Mouse (Mus musculus) stomach, embryonic 14.5 days (tissue): ENCODE measurements around the gene Dnajb3. TPM values are rescaled to one million over a fixed set of nuclear protein-coding genes. Genes with fewer than 3 reads are reported as not detected.
"Not testable (repeated sequence)": the region's sequence is repeated elsewhere in the genome, so short reads cannot be mapped to it uniquely, and the experiment has no call there.

Experiments
- ATAC-seq: fragments of 200-750 bp; cut with Nextera tagmentation; 2 replicates; pipeline ENCODE4 v1.8.0; 2017; ENCODE audit warnings: low read depth, moderate TSS enrichment; ENCODE audit not compliant: insufficient number of reproducible peaks, insufficient read depth, low FRiP score
- H3K27ac ChIP-seq: fragments of 300-500 bp; sonication (generic); 2 replicates; pipeline ENCODE4 v1.5.1; 2014; ENCODE audit warnings: mild to moderate bottlenecking, low read length, moderate library complexity, mixed read lengths
- H3K27me3 ChIP-seq: fragments of 300-500 bp; sonication (generic); 2 replicates; pipeline ENCODE4 v1.6.1; 2014; ENCODE audit warnings: low read length, control low read depth, mixed read lengths; ENCODE audit not compliant: control insufficient read depth, insufficient read depth
- H3K36me3 ChIP-seq: fragments of 300-500 bp; sonication (generic); 2 replicates; pipeline ENCODE4 v1.6.1; 2014; ENCODE audit warnings: mild to moderate bottlenecking, control low read depth, low read length, moderate library complexity, mixed read lengths; ENCODE audit not compliant: control insufficient read depth, insufficient read depth
- H3K4me1 ChIP-seq: fragments of 300-500 bp; sonication (generic); 2 replicates; pipeline ENCODE4 v1.6.1; 2014; ENCODE audit warnings: low read length, control low read depth, mixed read lengths; ENCODE audit not compliant: control insufficient read depth, insufficient read depth
- H3K4me2 ChIP-seq: fragments of 300-500 bp; sonication (generic); replicated peaks from 2 replicates; pipeline ENCODE4 v1.6.1; 2014; ENCODE audit warnings: low read depth, low read length, control low read depth
- H3K4me3 ChIP-seq: fragments of 300-500 bp; sonication (generic); 2 replicates; pipeline ENCODE4 v1.5.1; 2014; ENCODE audit warnings: low read depth, low read length, control low read depth
- H3K9ac ChIP-seq: fragments of 300-500 bp; sonication (generic); replicated peaks from 2 replicates; pipeline ENCODE4 v1.6.1; 2014; ENCODE audit warnings: low read depth, mild to moderate bottlenecking, control low read depth, low read length, moderate library complexity, mixed read lengths
- H3K9me3 ChIP-seq: fragments of 300-500 bp; sonication (generic); 2 replicates; pipeline ENCODE4 v1.6.1; 2016; ENCODE audit warnings: low read depth, low read length, control low read depth; ENCODE audit not compliant: control insufficient read depth
- WGBS: fragments of 180-500 bp; shearing (Covaris S2); extraction: QIAGEN DNeasy Blood & Tissue Kit; methylation state at CpG from one replicate; pipeline ENCODE4 v1.1.7; 2014; 5-methylcytosine and 5-hydroxymethylcytosine counted together
- polyA plus RNA-seq: library from polyadenylated mRNA; unstranded; fragments of >200 nt; fragmentation: Nextera tagmentation; extraction: Ambion mirVana; gene quantifications from 2 replicates; pipeline ENCODE4 v1.2.1, GENCODE M21; 2014

Dnajb3 gene
- polyA plus RNA-seq, 1 experiment from 2014 or later: 8.7 TPM

GRCm38 (mm10) chr1:88224029-88224776, 18.6 kb upstream of the Dnajb3 start:
- Histone ChIP-seq H3K4me3 (no peak overlapping the region), H3K9ac (no peak overlapping the region), H3K36me3 (no peaks in the 10 kb centered on the region), H3K27me3 (no peaks in the 10 kb centered on the region), H3K4me1 (no peaks in the 10 kb centered on the region), H3K9me3 (peaks cover 39% of the 10 kb centered on the region), H3K27ac (no peak overlapping the region), H3K4me2 (no peak overlapping the region)
- WGBS: 69% methylated on average over 2 of the region's 2 CpGs
- ATAC-seq: no peak

GRCm38 (mm10) chr1:88223591-88223990, 18.0 kb upstream of the Dnajb3 start:
- WGBS: 46% methylated on average over 1 of the region's 1 CpGs
- Histone ChIP-seq H3K9ac (no peak overlapping the region), H3K27ac (no peak overlapping the region), H3K4me1 (no peaks in the 10 kb centered on the region), H3K27me3 (no peaks in the 10 kb centered on the region), H3K4me3 (no peak overlapping the region), H3K9me3 (peaks cover 33% of the 10 kb centered on the region), H3K4me2 (no peak overlapping the region), H3K36me3 (no peaks in the 10 kb centered on the region)
- ATAC-seq: no peak

GRCm38 (mm10) chr1:88223011-88223515, 17.5 kb upstream of the Dnajb3 start:
- H3K36me3 ChIP-seq, H3K4me1 ChIP-seq, H3K4me3 ChIP-seq, H3K9ac ChIP-seq, H3K27ac ChIP-seq, H3K4me2 ChIP-seq, ATAC-seq, H3K27me3 ChIP-seq: not testable (repeated sequence)
- H3K9me3 ChIP-seq: peaks cover 28% of the 10 kb centered on the region

GRCm38 (mm10) chr1:88222216-88222615, 16.6 kb upstream of the Dnajb3 start:
- no peak for ATAC-seq
- Histone ChIP-seq H3K9me3 (peaks cover 25% of the 10 kb centered on the region), H3K27ac (no peak overlapping the region), H3K9ac (no peak overlapping the region), H3K4me1 (no peaks in the 10 kb centered on the region), H3K36me3 (no peaks in the 10 kb centered on the region), H3K4me3 (no peak overlapping the region), H3K27me3 (no peaks in the 10 kb centered on the region), H3K4me2 (no peak overlapping the region)
- WGBS: 53% methylated on average over 2 of the region's 2 CpGs

DNA sequence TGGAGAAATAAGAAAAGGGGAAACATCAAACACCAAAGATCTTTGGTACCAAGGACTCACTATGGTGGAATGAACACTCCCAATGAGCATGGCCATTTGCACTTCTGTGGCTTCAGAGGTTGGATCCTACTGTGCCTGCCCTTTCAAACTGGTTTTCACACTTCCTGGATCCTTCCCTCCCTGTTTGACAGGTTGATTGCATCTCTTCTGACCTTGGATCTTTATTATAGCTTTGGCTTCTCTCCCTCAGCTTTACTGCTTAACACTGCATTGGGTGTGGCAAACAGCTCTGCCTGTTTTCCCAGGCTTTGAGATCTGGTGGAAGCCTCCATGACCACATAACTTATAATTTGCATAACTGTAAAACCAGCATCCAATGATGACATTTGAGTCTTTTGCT, 14.8 kb upstream of the Dnajb3 start:
- H3K9me3 ChIP-seq: peaks cover 26% of the 10 kb centered on the region
- no peak overlapping the region for H3K4me3 ChIP-seq
- H3K4me1 ChIP-seq: no peaks in the 10 kb centered on the region
- H3K27me3 ChIP-seq: no peaks in the 10 kb centered on the region
- H3K36me3 ChIP-seq: no peaks in the 10 kb centered on the region
- no peak for ATAC-seq
- H3K4me2 ChIP-seq: no peak overlapping the region
- H3K9ac ChIP-seq: no peak overlapping the region
- H3K27ac ChIP-seq: no peak overlapping the region

DNA sequence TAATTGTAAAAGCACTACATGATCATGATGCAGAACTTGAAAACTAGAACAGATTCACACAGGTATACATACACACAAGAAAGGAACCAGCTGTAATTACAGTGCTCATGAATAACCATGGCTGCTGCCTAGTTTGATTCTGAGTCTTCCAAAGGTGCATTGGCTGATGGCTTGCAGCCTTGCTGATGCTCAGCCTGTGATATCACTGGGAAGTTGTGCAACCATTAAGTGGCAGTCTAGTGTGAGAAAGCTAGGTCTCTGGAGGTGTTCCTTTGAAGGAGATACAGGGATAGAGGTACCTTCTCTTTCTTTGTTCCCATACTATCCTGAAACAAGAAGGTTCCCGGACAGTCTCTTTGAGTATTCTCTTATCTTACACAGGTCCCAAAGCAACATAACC, 13.5 kb upstream of the Dnajb3 start:
- Histone ChIP-seq H3K27me3 (no peaks in the 10 kb centered on the region), H3K9ac (no peak overlapping the region), H3K36me3 (no peaks in the 10 kb centered on the region), H3K4me2 (no peak overlapping the region), H3K27ac (no peak overlapping the region), H3K9me3 (peaks cover 36% of the 10 kb centered on the region), H3K4me3 (no peak overlapping the region), H3K4me1 (no peaks in the 10 kb centered on the region)
- no peak for ATAC-seq
- WGBS: 21% methylated on average over 1 of the region's 1 CpGs

DNA sequence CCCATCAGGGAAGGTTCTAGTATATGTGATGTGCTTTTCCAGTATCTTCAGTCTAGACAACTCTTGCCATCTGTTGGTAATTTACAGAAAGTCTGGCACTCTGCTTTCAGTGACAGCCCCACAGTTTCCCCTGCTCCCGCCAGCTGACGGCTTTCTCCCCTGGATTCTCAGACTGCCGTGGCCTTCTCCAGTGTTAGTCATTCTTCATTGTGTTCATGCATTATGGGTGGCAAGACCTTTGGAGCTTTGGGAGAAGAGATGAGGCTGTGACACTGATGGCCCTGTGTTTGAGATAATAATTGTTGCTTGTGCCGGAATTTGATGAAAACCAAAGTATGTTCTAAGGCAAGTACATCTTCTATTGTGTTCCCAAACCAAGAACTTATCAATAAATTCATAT, 13.0 kb upstream of the Dnajb3 start:
- H3K4me1 ChIP-seq: no peaks in the 10 kb centered on the region
- peaks cover 41% of the 10 kb centered on the region for H3K9me3 ChIP-seq
- no peaks in the 10 kb centered on the region for H3K27me3 ChIP-seq
- H3K27ac ChIP-seq: no peak overlapping the region
- no peak overlapping the region for H3K4me3 ChIP-seq
- no peak overlapping the region for H3K4me2 ChIP-seq
- no peak for ATAC-seq
- no peak overlapping the region for H3K9ac ChIP-seq
- 49% methylated on average over 4 of the region's 4 CpGs for WGBS
- no peaks in the 10 kb centered on the region for H3K36me3 ChIP-seq

GRCm38 (mm10) chr1:88218051-88218450, 12.5 kb upstream of the Dnajb3 start:
- 75% methylated on average over 9 of the region's 9 CpGs for WGBS

DNA sequence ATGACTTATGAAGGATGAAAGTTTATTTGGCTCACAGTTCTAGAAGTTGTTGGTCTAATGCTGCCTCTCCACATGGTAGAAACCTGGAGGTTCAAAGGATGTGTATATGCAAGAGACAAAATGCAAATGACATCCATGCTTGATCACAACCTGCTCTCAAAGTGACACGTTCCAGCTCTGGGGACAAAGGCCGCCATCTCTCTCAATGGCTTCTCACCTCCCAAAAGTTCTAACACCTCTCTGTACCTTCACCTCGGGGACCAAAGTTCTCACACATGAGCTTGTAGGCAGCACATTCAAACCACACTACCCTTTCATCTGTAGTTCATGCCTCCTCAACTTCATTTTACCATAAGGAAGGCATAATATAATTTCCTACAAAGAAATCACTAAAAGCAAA, 12.0 kb upstream of the Dnajb3 start:
- Histone ChIP-seq H3K4me3 (no peak overlapping the region), H3K4me1 (no peaks in the 10 kb centered on the region), H3K9me3 (peaks cover 51% of the 10 kb centered on the region), H3K4me2 (no peak overlapping the region), H3K36me3 (no peaks in the 10 kb centered on the region), H3K27me3 (no peaks in the 10 kb centered on the region), H3K27ac (no peak overlapping the region), H3K9ac (no peak overlapping the region)
- 42% methylated on average over 3 of the region's 3 CpGs for WGBS
- ATAC-seq: no peak

More at GRCm38 (mm10) chr1:88218051-88218450, 12.5 kb upstream of the Dnajb3 start:
- no peaks in the 10 kb centered on the region for H3K36me3 ChIP-seq
- H3K9ac ChIP-seq: no peak overlapping the region
- H3K4me1 ChIP-seq: no peaks in the 10 kb centered on the region
- H3K27ac ChIP-seq: no peak overlapping the region
- no peak for ATAC-seq
- H3K27me3 ChIP-seq: no peaks in the 10 kb centered on the region
- no peak overlapping the region for H3K4me3 ChIP-seq
- no peak overlapping the region for H3K4me2 ChIP-seq
- H3K9me3 ChIP-seq: peaks cover 46% of the 10 kb centered on the region
